Mouse (Mus musculus) bone marrow, adult 2 months (tissue): Measurements from ENCODE around the gene Des. TPM values are rescaled to one million over a fixed set of nuclear protein-coding genes. Genes with fewer than 3 reads are reported as not detected.

ENCODE experiments used
- H3K27ac ChIP-seq: fragments of 200-500 bp; 2 replicates; pipeline ENCODE4 v1.5.1; 2012; ENCODE audit warnings: low read depth, mild to moderate bottlenecking, control low read depth, inconsistent platforms, low read length; ENCODE audit not compliant: control insufficient read depth, poor library complexity, insufficient read depth
- H3K4me1 ChIP-seq: fragments of 200-500 bp; 2 replicates; pipeline ENCODE4 v1.6.1; 2011; ENCODE audit warnings: low read length; ENCODE audit not compliant: control insufficient read depth, insufficient read depth
- H3K4me3 ChIP-seq: fragments of 200-500 bp; replicated peaks from 2 replicates; pipeline ENCODE3; 2011; ENCODE audit warnings: mild to moderate bottlenecking, low read depth, low read length, control low read depth; ENCODE audit not compliant: control insufficient read depth
- CTCF ChIP-seq: fragments of 200-500 bp; IDR thresholded peaks from 2 replicates; pipeline ENCODE4 v1.5.1; 2011; ENCODE audit warnings: low read length, control low read depth; ENCODE audit not compliant: control insufficient read depth, insufficient read depth
- POLR2A ChIP-seq: fragments of 200-500 bp; IDR thresholded peaks from 2 replicates; pipeline ENCODE4 v1.6.1; 2011; ENCODE audit warnings: low read depth, mild to moderate bottlenecking, control low read depth, low read length, borderline replicate concordance; ENCODE audit not compliant: control insufficient read depth
- WGBS: fragments of 180-500 bp; shearing (Covaris S2); methylation state at CpG from one replicate; pipeline ENCODE4 v1.1.7; 2018; 5-methylcytosine and 5-hydroxymethylcytosine counted together
- polyA plus RNA-seq: library from polyadenylated mRNA; stranded (reverse); fragments of >200 nt; gene quantifications from 2 replicates; pipeline ENCODE4 v1.2.4, GENCODE M21; 2011; ENCODE audit warnings: low replicate concordance; ENCODE audit not compliant: missing spikeins, insufficient read depth, insufficient read length

Gene Des
- polyA plus RNA-seq, 1 experiment, result 8.8 TPM

DNA sequence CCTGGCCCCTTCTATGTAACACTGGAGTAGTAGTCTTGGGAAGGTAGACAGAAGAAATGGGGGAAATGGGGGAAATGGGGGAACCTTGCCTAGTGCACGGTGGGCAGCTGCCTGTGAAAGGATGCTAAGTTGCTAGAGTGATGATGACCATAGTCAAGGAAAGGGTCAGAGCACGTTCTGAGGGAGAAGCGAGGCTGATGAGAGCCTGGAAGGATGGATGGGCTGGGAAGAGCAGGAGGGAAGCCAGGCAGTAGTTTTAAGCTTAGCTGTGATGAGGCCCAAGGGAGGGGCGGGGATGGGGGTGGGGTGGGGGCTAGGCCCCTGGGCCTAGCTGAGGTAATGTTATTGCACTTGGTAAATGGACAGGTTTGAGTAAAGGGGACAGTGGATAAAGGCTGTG lies 994 bp downstream of the Des start:
- TF ChIP-seq POLR2A (no peak), CTCF (no peak)
- WGBS, result 56% methylated on average over 4 of the region's 4 CpGs
- Histone ChIP-seq H3K4me3 (no peak overlapping the region), H3K27ac (no peak overlapping the region), H3K4me1 (no peaks in the 10 kb centered on the region)

DNA sequence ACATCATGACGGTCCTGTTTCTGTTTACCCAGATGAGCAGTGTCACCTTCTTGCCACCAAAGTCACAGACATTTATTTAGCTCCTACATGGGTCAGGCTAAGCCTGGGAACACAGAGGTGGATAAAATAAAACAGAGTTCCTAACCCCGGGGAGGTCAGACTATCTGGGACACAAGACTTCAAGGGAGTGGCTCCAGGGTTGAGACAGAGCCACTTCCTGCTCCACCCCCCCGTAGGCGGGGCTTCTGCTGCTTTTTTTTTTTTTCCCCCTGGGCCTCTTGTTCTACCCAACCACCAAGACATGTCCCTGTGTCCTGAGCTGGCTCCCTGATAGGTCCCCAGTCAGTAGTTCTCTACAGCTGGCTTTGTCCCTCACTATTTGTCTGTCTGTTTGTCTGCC lies 1.6 kb downstream of the Des start:
- TF ChIP-seq CTCF (no peak), POLR2A (no peak)
- WGBS, result 26% methylated on average over 4 of the region's 4 CpGs
- Histone ChIP-seq H3K4me1 (no peaks in the 10 kb centered on the region), H3K4me3 (no peak overlapping the region), H3K27ac (no peak overlapping the region)

DNA sequence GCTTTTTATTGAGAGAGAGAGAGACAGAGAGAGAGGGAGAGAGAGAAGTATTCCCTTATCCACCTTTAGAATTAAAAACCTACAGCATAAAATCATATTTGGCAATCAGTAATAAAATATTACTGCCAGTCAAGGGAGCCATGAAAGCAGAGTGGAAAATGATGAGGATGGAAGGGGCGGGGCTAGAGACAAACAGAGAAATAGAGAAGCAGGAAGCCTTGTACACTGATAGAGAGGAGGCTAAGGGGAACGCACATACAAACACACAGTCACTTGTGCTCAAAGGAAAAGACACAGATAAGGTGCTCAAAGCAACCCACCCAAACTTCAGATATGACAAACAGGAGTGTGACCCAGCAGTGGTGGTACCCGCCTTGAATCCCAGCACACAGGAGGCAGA lies 3.7 kb downstream of the Des start:
- TF ChIP-seq CTCF (no peak), POLR2A (no peak)
- Histone ChIP-seq H3K27ac (no peak overlapping the region), H3K4me3 (no peak overlapping the region), H3K4me1 (no peaks in the 10 kb centered on the region)
- WGBS, result 71% methylated on average over 3 of the region's 3 CpGs

- H3K27ac ChIP-seq, result no peak overlapping the region
- H3K4me3 ChIP-seq, result no peak overlapping the region
- TF ChIP-seq POLR2A (no peak), CTCF (no peak)
- WGBS, result 69% methylated on average over 14 of the region's 14 CpGs
- H3K4me1 ChIP-seq, result no peaks in the 10 kb centered on the region
These were observed 5.5 kb downstream of the Des start for GRCm38 (mm10) chr1:75365510-75366137.

- Histone ChIP-seq H3K4me3 (no peak overlapping the region), H3K4me1 (no peaks in the 10 kb centered on the region), H3K27ac (no peak overlapping the region)
- 39% methylated on average over 25 of the region's 25 CpGs for WGBS
- TF ChIP-seq CTCF, result no peak
These were observed 9.3 kb downstream of the Des start for GRCm38 (mm10) chr1:75369360-75369983.

DNA sequence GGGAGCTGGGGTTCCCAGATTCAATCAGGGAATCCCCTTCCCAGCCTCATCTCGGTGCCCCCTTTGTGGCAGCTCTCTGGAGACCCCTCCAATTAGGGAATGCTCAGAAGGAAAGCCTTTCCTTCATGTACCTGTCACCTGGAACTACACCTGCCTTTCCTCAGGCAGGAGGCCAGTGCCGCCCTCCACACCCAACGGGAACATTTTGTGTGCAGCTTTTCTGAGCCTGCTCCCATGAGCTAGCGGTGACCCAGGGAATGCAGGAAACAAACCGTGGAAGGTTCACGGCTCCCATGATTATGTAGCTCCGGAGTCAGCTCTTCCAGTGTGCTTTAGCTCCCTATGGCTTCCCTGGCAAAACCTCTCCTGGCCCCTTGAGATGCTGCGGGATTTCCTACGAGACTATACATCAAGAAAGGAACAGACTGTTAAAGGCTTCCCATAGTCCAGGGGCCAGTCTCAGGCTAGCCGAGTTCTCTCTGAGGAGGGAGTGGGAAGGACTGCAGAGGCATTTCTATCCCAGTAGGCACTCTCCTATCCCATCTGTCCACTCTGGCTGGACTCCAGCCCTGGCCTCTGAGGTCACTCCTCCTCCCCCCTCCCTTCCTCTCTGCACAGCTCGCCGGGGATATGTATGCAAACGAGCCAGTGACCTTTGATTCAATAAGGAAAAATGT lies 10.0 kb downstream of the Des start:
- Histone ChIP-seq H3K27ac (no peak overlapping the region; the same call in 1 of the 2 replicates), H3K4me1 (no peaks in the 10 kb centered on the region), H3K4me3 (no peak overlapping the region)
- TF ChIP-seq POLR2A (no peak), CTCF (no peak)
- 64% methylated on average over 13 of the region's 13 CpGs for WGBS

DNA sequence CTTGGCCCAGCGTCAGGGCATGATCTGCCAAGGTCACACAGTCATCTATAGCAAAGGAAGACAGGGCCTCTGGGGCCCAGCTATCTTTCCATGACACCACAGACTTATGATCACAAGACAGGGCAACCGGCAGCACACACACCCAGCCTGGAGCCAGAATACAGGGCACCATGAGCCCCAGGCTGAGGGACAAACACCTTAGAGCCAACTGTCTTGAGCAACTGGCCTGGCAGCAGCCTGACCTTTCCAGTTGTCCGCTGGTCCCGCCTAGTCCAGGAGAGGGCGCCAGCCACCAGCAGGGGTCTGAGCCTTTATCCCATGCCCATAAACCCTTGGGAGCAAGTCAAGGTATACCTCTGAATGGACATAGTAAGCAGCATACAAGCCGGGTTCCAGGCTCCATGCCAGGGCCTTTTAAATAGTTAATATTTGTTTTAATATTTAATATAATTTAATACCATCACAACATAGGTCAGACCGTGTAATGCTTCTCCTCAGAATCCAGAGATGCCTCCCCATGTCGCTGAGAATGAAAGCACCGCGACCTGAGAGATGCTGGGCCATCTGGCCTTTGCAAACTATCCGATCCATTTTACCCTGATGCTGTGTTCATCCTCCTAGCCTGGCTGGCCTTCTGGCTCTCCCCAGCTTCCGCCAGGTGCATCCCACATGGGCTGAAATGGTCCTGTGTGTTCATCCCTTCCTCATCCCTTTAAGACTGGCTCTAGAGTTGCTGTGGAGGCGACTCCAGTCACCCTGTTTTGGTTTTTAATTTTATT lies 11.4 kb downstream of the Des start:
- no peaks in the 10 kb centered on the region for H3K4me1 ChIP-seq
- H3K4me3 ChIP-seq, result no peak overlapping the region
- peak; percentile 29; the same call in 1 of the 2 replicates for TF ChIP-seq CTCF
- no peak for TF ChIP-seq POLR2A
- WGBS, result 60% methylated on average over 13 of the region's 13 CpGs
- no peak overlapping the region for H3K27ac ChIP-seq

DNA sequence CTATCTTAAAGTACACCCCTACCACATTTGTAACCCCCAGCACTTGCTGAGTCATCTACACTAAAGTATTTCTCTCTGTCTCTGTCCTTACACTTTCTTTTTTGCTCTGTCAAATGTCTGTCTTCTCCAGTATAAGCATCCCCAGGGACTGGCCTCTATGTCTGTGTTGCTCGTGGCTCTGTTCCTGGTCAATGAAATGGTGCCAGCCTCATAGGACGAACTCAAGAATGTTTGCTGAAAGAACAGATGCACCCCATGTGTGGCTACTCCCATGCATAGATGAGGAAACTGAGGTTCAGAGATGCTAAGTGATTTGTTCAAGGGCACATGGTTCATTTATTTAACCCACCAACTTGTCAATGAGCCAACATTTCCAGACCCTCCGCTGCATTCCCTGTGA lies 12.3 kb downstream of the Des start:
- H3K4me3 ChIP-seq, result no peak overlapping the region
- no peaks in the 10 kb centered on the region for H3K4me1 ChIP-seq
- no peak overlapping the region for H3K27ac ChIP-seq
- 74% methylated on average over 3 of the region's 3 CpGs for WGBS
- no peak for TF ChIP-seq POLR2A
- TF ChIP-seq CTCF, result no peak
